Mouse (Mus musculus): Measurements from ENCODE around the gene Krt35. TPM values are rescaled to one million over a fixed set of nuclear protein-coding genes. Genes with fewer than 3 reads are reported as not detected.

The Krt35 gene
- polyA plus RNA-seq, 1 experiment, result not detected

DNA sequence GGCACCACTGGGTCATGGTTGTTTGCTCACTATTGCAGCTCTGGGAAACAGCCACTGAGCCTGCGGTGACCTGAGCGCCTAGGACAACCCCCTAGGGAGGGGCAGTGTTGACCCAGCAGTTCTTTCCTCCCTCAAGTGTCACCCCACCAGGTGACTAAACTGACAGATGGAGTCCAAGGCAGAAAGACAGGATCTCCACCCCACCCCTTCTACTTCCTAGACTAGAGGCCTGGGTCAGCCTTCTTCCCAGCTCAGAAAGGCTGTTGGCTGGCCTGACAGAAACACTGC, 17.6 kb upstream of the Krt35 start:
- Histone ChIP-seq H3K4me1 (ENCODE audit: control insufficient read depth, insufficient read depth, low read length) (no peaks in the 10 kb centered on the region), H3K4me3 (ENCODE audit: insufficient read depth, low read length) (no peak overlapping the region), H3K27ac (ENCODE audit: insufficient read depth, low read depth, low read length) (no peak overlapping the region)
- TF ChIP-seq CTCF (IDR thresholded peaks at IDR 0.05; ENCODE audit: low read depth, low read length) (no peak), POLR2A (IDR thresholded peaks at IDR 0.05; ENCODE audit: borderline replicate concordance, low read depth, low read length) (no peak)

DNA sequence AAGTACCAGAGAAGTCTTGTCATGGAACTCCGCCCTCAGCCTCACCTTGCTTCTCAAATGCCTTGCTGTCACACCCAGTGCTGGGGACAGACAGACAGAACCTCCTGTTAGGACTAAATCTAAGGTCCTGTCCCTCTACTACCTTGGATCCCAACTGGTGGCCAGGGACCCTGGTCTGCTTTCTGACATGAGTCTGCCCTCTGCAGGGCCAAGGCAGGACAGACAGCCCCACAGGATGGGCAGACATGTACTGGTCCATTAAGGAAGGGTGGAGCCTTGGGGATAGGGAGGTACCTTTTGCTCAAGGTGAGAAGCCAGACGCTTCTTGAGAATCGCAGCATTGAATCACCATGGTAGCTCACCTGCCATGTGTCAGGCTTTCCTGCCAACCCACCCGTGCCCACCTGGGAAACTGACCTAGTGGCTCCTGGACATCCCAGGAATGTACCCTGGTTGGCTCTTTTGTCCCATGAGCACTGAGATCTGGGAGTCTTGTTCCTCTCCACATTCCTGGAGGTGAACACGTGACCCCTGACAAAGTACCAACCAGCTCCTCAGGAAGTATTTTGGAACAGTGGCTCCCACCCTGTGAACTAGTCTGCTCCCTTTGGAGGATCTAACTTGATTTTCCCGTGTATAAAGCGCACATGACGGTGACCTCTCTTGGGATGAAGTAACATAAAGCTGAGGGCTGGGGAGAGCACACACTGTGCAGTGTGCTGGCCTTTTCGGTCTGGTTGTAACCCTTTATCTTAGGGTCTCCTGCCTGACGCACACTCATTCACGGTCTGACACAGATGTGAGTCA, 17.1 kb upstream of the Krt35 start:
- TF ChIP-seq CTCF (IDR thresholded peaks at IDR 0.05; ENCODE audit: low read depth, low read length) (no peak), POLR2A (IDR thresholded peaks at IDR 0.05; ENCODE audit: borderline replicate concordance, low read depth, low read length) (no peak)
- Histone ChIP-seq H3K27ac (ENCODE audit: insufficient read depth, low read depth, low read length) (no peak overlapping the region), H3K4me3 (ENCODE audit: insufficient read depth, low read length) (no peak overlapping the region), H3K4me1 (ENCODE audit: control insufficient read depth, insufficient read depth, low read length) (no peaks in the 10 kb centered on the region)

DNA sequence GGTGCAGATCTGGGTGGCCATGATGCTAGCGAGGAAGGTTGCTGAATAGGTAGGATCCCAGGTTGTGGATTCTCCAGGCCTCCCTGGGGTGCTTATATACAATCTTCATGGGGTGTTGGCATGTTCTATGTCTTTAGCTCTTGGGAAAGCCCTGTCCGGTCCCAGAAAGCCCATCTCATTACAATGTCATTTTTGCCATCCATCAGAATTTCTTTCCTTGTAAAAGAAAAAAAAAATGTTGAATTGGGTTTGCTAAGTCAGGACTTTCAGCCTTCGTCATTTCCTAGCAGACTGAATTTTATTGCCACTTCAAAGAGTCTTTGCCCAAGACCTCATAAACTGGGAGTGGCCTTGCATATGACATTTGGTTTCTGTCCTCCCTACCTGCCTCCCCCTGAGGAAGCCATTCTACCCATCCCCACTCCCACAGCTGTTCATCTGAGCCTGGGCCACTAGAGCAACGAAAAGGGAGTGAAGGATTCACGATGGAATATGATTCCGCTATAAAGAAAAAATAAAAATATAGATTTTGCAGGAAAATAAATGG, 9.6 kb upstream of the Krt35 start, which contains the start of gene Krt36:
Gene Krt36, minus strand, starts transcription at position 51 of the 547 bp plus-strand sequence.
- TF ChIP-seq POLR2A (IDR thresholded peaks at IDR 0.05; ENCODE audit: borderline replicate concordance, low read depth, low read length) (no peak), CTCF (IDR thresholded peaks at IDR 0.05; ENCODE audit: low read depth, low read length) (no peak)
- H3K4me1 ChIP-seq (ENCODE audit: control insufficient read depth, insufficient read depth, low read length), result no peaks in the 10 kb centered on the region
- H3K27ac ChIP-seq (ENCODE audit: insufficient read depth, low read depth, low read length), result no peak within 1 kb of the TSS
- H3K4me3 ChIP-seq (ENCODE audit: insufficient read depth, low read length), result no peak within 1 kb of the TSS

DNA sequence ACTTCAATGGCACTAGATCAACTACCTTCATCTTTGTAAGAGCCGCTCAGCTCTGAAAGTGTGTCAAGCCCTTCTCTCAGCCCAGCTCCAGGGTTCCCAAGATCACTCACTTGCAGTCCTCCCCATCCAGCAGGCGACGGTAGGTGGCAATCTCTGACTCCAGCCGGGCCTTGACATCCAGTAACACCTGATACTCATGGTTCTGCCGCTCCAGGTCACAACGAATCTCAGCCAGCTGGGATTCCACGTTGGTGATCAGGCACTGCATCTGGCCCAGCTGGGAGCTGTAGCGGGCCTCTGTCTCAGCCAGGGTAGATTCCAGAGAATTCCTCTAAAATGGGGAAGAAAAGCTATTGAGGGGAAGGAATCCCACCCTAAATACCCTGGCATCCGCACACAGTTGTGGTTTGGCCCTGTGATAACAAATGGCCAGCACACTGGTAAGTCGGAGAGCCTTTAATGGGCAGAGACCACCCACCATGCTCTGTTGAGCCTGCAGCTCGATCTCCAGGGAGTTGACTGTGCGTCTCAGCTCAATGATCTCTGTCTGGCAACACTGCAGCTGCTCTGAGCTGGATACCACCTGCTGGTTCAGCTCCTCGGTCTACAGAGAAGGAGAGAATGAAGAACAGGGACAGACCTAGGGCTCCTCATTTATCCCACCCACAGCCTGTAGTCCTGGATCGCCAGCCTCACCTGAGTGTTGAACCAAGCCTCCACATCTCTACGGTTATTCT, 6.8 kb upstream of the Krt35 start:
- TF ChIP-seq POLR2A (IDR thresholded peaks at IDR 0.05; ENCODE audit: borderline replicate concordance, low read depth, low read length) (no peak), CTCF (IDR thresholded peaks at IDR 0.05; ENCODE audit: low read depth, low read length) (no peak)
- Histone ChIP-seq H3K4me1 (ENCODE audit: control insufficient read depth, insufficient read depth, low read length) (no peaks in the 10 kb centered on the region), H3K4me3 (ENCODE audit: insufficient read depth, low read length) (no peak overlapping the region), H3K27ac (ENCODE audit: insufficient read depth, low read depth, low read length) (no peak overlapping the region)

DNA sequence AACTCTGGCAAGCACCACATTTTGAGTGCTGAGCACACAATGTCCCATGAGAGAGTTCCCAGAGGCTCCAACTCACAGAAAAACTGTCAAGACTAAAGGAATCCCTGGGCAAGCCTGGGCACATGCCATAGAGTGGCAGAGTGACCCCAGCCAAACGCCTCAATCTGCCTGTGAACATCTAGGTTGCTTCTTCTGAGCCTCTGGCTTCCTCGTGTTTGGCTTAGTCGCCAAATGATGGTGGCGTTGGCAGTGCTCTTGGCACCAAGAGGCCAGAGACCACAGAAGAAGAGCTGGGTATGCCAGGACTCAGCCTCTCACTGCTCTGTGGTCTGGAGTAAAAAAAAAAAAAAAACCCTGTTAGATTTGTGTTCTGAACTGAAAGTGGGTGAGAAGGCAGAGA, 4.3 kb upstream of the Krt35 start:
- H3K27ac ChIP-seq (ENCODE audit: insufficient read depth, low read depth, low read length), result no peak overlapping the region
- TF ChIP-seq POLR2A (IDR thresholded peaks at IDR 0.05; ENCODE audit: borderline replicate concordance, low read depth, low read length) (no peak), CTCF (IDR thresholded peaks at IDR 0.05; ENCODE audit: low read depth, low read length) (no peak)
- H3K4me3 ChIP-seq (ENCODE audit: insufficient read depth, low read length), result no peak overlapping the region
- no peaks in the 10 kb centered on the region for H3K4me1 ChIP-seq (ENCODE audit: control insufficient read depth, insufficient read depth, low read length)

DNA sequence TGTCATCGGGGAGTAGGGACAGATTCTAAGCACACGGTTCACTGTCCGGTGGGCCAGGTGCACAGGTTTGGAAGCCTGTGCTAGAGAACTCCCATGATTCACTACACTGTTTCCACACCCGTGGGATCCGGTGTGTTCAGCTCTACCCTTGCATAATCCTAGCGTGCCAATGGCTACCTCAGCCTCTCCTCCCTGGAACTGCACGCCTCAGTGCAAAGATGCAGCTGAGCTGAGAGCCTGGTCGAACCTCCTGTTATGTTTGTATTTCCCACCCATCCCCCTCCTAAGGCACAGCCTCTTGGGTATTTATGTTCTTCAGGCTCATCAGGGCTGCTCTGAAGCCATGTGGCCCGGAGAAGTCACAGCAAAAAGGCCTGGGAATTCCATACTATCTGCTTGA, 1.8 kb upstream of the Krt35 start:
- TF ChIP-seq POLR2A (IDR thresholded peaks at IDR 0.05; ENCODE audit: borderline replicate concordance, low read depth, low read length) (no peak), CTCF (IDR thresholded peaks at IDR 0.05; ENCODE audit: low read depth, low read length) (no peak)

DNA sequence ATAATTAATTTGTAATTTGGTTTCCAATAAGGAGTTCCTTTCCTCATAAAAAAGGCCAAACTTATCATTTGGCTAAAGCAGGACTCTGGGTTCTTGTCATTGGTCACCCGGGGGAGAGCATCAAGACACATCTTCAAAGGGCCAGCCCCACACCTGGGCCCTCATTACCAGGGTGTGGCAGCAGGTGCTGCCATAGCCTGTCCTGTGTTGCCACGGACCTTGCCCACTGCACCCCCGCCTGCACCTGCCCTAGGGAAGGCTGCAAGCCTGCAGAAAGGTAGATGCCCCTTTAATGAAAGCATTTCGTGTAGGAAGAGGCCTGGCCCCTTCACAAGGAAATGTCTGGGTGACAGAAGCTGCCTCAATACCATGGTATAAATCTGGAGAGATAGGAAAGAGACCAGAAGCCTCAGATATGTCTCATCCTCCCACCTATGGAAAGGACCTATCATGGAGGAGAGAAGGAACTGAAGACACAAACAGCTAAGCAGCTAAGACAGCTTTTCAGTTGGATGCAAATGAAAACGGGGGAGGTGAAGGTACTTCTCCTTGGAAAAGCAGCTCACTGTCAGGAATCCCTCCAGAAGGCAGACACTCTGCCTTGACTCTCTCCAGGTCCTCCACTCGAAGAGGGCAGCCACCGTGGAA, 7.5 kb downstream of the Krt35 start:
- Histone ChIP-seq H3K27ac (ENCODE audit: insufficient read depth, low read depth, low read length) (no peak overlapping the region), H3K4me1 (ENCODE audit: control insufficient read depth, insufficient read depth, low read length) (no peaks in the 10 kb centered on the region), H3K4me3 (ENCODE audit: insufficient read depth, low read length) (no peak overlapping the region)
- TF ChIP-seq CTCF (IDR thresholded peaks at IDR 0.05; ENCODE audit: low read depth, low read length) (no peak), POLR2A (IDR thresholded peaks at IDR 0.05; ENCODE audit: borderline replicate concordance, low read depth, low read length) (no peak)

More for the DNA sequence above, 1.8 kb upstream of the Krt35 start:
- Histone ChIP-seq H3K4me1 (ENCODE audit: control insufficient read depth, insufficient read depth, low read length) (no peaks in the 10 kb centered on the region), H3K27ac (ENCODE audit: insufficient read depth, low read depth, low read length) (no peak overlapping the region), H3K4me3 (ENCODE audit: insufficient read depth, low read length) (no peak overlapping the region)

DNA sequence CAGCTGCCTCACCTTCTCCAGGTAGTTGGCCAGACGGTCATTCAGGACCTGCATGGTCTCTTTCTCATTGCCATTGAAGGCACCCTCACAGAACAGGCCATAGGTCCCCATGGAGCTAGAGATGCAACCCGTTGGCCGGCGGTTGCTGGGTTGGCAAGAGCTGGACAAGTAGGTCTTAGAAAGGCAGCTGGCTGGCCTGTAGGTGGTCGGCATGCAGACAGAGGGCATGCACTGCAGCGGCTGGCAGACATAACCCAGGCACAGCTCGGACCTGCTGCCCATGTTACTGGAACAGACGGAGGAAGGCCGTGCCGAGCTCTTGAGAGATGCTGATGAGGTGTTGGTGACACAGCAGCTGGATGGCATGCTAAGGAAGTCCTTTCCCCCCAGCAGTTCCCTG, 8.2 kb downstream of the Krt35 start, which contains the start of gene Krt32:
Gene Krt32, minus strand, starts transcription at position 366 of the 400 bp plus-strand sequence.
- Histone ChIP-seq H3K4me3 (ENCODE audit: insufficient read depth, low read length) (no peak within 1 kb of the TSS), H3K4me1 (ENCODE audit: control insufficient read depth, insufficient read depth, low read length) (no peaks in the 10 kb centered on the region), H3K27ac (ENCODE audit: insufficient read depth, low read depth, low read length) (no peak within 1 kb of the TSS)
- TF ChIP-seq CTCF (IDR thresholded peaks at IDR 0.05; ENCODE audit: low read depth, low read length), result no peak
- TF ChIP-seq POLR2A (IDR thresholded peaks at IDR 0.05; ENCODE audit: borderline replicate concordance, low read depth, low read length), result no peak

DNA sequence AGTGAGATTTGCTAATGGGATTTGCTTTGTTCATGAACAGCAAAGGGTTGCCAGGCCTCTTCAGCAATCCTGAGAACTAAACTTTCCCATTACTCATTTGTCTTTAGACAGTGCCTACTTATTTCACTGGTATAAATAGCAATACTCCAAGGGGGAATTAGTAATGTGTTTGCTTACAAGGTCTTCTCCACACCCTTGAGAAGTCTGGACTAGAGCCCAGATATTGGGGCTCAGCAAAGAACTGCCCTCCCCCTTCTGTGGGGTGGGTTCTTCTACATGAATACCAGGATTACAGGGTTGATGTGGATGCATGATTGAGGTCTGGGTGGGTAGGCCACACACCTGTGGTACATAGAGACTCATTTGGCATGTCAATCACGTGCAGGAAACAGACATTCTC, 22.2 kb downstream of the Krt35 start:
- Histone ChIP-seq H3K27ac (ENCODE audit: insufficient read depth, low read depth, low read length) (no peak overlapping the region), H3K4me3 (ENCODE audit: insufficient read depth, low read length) (no peak overlapping the region), H3K4me1 (ENCODE audit: control insufficient read depth, insufficient read depth, low read length) (no peaks in the 10 kb centered on the region)
- no peak for TF ChIP-seq CTCF (IDR thresholded peaks at IDR 0.05; ENCODE audit: low read depth, low read length)
- no peak for TF ChIP-seq POLR2A (IDR thresholded peaks at IDR 0.05; ENCODE audit: borderline replicate concordance, low read depth, low read length)

All from bone marrow macrophage, adult 2 months (primary cell).